Mouse (Mus musculus) left cerebral cortex, postnatal 14 days (tissue): ENCODE measurements around the gene Coro1b. TPM values are rescaled to one million over a fixed set of nuclear protein-coding genes. Genes with fewer than 3 reads are reported as not detected.
"Not testable (repeated sequence)": the region's sequence is repeated elsewhere in the genome, so short reads cannot be mapped to it uniquely, and the experiment has no call there.

Experiments
- DNase-seq, 2 experiments: peaks; one replicate each; pipeline ENCODE4 v3.0.0; 2021 to 2022; ENCODE audit warnings: low spot score in 2 of 2, mixed read lengths in 1 of 2
- intact Hi-C: fragments of 180-260 bp; cut with DNase I; formaldehyde crosslinking; loops from one replicate; pipeline ENCODE4 v1.15.1; 2025
- total RNA-seq, 2 experiments: library from RNA; stranded (reverse); gene quantifications; 2 replicates each; pipeline ENCODE4 v1.2.3; 2021

The Coro1b gene
- total RNA-seq, 2 experiments from 2014 or later, result 80.7 to 87.5 TPM

DNA sequence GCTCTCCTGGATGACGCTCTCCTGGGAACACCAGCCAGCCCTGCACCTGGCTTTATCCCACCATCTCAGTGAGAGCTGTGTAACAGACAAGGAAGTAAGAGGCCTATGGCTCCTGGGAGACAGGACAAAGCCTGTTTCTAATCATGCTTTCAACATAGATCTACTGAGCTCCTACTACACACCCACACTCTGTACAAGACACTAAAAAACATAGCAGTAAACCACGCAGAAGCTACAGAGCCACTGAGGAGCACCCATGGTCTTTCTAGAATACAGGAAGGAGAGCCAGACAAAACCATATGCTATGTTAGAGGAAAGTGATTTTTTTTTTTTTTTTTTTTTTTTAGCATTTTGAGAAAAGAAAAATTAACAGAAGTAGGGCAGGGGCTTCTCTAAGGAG is 30.1 kb upstream of the Coro1b start:
- intact Hi-C loops, result no loop called here
- DNase-seq, result peak in 1 of 2 experiments; percentile 60

- no peak for DNase-seq
- intact Hi-C loops, result no loop called here
Observed at GRCm38 (mm10) chr19:4119716-4120487, 28.5 kb upstream of the Coro1b start.

DNA sequence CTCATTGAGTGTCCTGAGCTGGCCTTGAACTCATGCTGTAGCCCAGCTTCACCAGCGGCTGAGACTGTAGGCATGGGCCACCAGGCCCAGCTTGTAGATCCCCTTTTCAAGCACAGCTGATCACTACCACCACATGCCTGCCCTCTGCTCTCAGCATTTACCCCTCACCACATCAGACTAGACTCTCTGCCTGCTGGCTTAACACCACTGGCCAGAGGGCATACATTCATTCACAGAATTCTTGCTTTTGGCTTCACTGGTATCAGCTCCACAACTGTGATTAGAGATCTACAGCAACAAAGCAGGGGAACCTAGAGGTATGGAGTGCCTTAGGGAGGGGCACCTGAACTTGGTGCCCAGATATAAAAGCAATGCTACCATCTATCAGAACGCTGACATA is 27.9 kb upstream of the Coro1b start:
- DNase-seq, result no peak
- intact Hi-C loops, result no loop called here

DNA sequence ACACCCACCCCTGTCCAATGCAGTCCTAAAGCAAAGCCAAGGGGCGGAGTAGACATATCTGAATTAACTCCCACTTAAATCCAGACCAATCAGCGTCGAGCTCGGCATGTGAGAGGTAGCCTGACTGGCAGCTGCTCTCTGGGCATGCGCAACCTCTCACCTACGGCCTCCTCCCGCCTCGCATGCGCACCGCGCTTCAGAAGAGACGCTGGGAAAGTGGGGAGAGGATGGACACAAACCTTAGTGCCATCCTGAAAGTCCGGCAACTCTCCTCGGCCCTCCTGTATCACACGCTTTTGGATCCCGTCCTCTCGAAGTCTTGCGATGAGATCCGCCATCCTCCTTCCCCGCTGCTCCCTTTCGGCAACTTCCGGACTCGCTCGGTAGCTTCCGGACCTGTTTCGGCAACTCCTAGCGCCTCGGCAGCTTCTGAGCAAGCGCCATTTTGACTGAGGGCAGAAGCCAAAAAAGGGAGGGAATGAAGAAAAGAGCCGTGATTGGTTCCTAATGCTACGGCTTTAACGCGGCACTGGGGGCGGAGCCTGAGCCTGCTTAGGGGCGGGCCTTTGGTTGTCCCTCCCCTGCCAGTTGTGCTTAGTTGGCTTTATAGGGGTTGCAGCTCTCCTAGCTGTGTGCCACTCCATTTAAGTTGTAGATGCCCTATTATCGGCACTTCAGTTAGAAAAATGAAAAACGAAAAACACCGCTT is 27.2 kb upstream of the Coro1b start:
- peak; percentile 97 to 99 for DNase-seq
- intact Hi-C loops, result no loop called here

DNA sequence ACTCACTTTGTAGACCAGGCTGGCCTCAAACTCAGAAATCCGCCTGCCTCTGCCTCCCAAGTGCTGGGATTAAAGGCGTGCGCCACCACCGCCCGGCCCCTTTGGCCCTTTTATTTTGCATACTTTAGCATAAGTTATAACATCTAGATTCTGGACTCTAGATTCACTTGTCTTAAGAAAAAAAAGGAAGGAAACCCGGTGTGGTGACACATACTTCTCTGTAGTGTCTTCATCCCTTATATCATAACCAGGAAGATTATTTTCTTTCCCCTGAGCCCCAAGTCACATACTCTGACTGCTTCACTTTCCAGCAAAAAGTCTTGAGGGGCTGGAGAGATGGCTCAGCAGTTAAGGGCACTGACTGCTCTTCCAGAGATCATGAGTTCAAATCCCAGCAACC is 26.5 kb upstream of the Coro1b start:
- intact Hi-C loops, result not testable (repeated sequence)

GRCm38 (mm10) chr19:4122411-4123370 is 25.7 kb upstream of the Coro1b start:
- intact Hi-C loops, result no loop called here
- no peak for DNase-seq

More for the DNA sequence above, 26.5 kb upstream of the Coro1b start:
- not testable (repeated sequence) for DNase-seq

- no peak for DNase-seq
- intact Hi-C loops, result no loop called here
Observed at GRCm38 (mm10) chr19:4124432-4124831, 24.0 kb upstream of the Coro1b start.

GRCm38 (mm10) chr19:4125268-4125667 is 23.2 kb upstream of the Coro1b start:
- intact Hi-C loops, DNase-seq: not testable (repeated sequence)

GRCm38 (mm10) chr19:4125741-4126696 is 22.4 kb upstream of the Coro1b start, which contains the start of gene Aip:
TSS of gene Aip (minus strand) at chr19:4125858.
- DNase-seq, result peak; percentile 98
- intact Hi-C loops, result no loop called here

DNA sequence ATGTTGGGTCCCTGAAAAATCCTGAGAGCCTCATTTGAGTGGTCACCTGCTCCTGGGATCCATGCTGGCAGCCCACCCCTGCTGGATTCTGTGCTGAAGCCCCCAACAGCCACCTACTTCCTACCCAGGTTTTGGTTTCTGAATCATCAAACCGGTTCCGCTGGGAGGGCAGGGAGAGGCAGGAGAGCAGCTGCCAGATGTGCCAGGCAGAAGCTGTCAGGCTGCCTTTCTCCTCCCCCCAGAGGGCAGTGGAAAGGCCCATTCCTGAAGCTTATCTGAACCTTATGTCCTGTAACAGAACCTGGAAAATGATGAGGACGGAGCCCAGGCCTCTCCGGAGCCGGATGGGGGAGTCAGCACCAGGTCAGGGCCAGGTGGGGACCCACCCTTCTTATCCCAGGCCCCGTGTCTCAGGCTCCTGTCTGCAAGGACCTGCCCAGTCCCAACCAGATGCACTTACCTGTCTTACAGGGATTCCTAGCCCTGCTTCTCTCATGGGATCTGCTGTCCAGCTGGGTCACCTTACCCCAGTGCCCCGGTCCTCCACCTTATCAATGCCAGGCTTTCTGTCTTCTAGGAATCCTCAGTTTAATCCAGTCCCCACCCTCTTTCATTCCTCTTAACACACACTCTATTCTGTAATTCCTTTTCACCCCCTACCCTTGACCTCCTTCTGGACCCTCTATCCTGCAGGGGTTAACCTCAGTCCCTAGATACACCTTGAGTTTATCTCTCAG is 21.5 kb upstream of the Coro1b start:
- intact Hi-C loops, result no loop called here
- DNase-seq, result no peak

DNA sequence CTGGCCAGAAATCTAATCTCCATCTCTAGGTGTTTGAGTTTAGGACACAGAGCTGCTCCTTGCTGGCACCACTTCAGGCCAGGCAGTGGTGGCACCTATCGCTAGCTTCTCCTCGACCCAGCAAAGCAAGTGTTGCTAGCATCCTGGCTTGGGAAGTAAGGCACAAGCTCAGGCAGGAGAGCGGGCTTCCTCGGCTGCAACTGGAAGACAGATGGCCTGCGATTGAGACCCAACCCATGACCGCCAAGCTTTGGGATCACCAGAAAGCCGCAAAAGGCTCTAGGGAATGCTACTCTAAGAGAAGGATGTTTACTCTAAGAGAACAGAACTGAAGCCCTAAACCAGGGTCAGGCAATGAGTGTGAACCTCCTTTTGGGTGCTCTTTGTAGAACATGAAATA is 19.0 kb upstream of the Coro1b start:
- DNase-seq, result no peak
- intact Hi-C loops, result no loop called here

GRCm38 (mm10) chr19:4130106-4130505 is 18.3 kb upstream of the Coro1b start:
- intact Hi-C loops, result no loop called here
- no peak for DNase-seq

DNA sequence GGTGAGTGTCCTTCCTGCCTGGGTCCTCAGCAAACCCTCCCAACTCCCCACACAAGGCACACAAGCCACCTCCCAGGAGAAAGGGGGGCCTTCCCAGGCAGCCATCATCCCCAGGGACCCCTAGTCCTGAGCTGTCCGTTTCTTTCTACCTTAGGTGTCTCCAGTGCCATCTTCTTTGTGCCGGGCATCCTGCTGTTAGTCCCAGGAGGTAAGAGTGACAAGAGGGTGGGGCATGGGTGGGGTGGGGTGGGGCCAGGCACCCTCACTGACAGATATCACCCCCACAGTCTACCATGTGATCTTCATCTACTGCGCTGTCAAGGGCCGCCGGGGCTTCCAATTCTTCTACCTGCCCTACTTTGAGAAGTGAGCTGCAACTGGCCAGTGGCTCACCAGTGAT is 17.3 kb upstream of the Coro1b start:
- no peak for DNase-seq
- intact Hi-C loops, result no loop called here

GRCm38 (mm10) chr19:4131768-4132167 is 16.7 kb upstream of the Coro1b start:
- intact Hi-C loops, result no loop called here

DNA sequence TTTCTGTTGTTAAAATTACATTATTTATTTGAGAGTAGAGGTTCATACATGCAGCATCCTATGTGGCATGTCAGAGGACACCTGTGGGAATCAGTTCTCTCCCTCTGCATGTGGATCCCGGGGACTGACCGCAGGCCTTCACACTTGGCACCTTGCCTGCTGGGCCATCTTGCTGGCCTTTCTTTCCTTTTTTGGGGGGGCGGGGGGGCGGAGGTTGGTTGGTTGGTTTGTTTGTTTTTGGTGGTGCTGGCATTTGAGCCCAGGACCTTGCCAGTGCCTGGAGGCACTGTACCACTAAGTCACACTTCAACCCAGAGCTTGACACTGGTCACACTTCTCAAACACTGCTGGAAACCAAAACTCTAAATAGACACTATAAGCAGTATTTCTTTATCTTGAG is 14.1 kb upstream of the Coro1b start:
- intact Hi-C loops, result no loop called here
- DNase-seq, result no peak

More at GRCm38 (mm10) chr19:4131768-4132167, 16.7 kb upstream of the Coro1b start:
- DNase-seq, result no peak

- DNase-seq, intact Hi-C loops: not testable (repeated sequence)
Observed at GRCm38 (mm10) chr19:4135229-4135962, 13.0 kb upstream of the Coro1b start.

DNA sequence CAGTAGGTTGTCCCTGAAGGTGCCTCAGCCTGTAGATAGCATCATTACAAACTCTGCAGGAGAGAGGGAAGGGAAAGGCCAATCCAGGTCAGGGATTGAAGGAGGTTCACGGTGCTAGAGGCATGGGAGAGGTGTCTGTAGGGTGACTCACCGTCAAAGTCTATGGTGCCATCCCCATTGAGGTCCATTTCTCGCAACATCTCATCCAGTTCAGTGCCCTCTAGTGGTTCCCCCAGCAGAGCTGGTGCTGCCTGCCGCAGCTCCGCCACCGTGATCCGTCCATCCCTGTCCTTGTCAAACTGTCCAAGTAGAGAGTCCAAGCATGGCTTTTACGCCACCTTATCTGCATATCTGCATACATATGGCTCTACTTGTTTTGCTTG is 12.5 kb upstream of the Coro1b start:
- DNase-seq, intact Hi-C loops: not testable (repeated sequence)
